8 mouse cellular contexts compared by ENCODE assay signal in the genomic region with DNA sequence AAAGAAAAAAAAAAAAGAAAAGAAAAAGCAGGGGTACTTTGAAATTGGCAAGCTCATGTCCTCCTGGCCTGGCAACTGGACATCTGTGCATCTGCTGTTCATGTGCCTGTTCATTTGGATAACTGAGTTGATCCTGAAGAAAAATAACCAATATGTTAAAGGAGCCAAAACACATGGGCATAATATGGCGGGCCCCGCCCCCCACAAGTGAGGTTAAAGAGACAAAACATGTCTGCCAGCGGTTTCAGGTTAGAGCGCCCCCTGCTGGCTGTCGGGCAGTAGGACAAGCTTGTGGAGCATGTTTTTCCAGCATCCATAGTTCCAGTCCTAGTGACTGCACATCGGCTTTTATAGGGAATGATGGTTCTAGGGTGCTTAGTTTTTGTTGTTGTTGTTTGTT. TPM values are rescaled to one million over a fixed set of nuclear protein-coding genes. Genes with fewer than 3 reads are reported as not detected.
DNase-seq lines count a peak whose midpoint lies in the region; ATAC-seq and TF ChIP-seq lines count a peak whose summit lies in the region.

No protein-coding gene starts in this region.

- no peak overlapping the region for H3K27ac ChIP-seq in hindbrain, embryonic 14.5 days
- no peak overlapping the region for H3K27ac ChIP-seq in hindbrain, embryonic 16.5 days (ENCODE audit: low read depth, low read length)
- H3K27ac ChIP-seq in ES-Bruce4 (ENCODE audit: insufficient read depth, low read length), result no peak overlapping the region
- 0 out of 2 replicates have a peak overlapping the region, but pooled peaks have one; percentile 29 for H3K27ac ChIP-seq in bone marrow macrophage, adult 2 months (ENCODE audit: insufficient read depth, low read depth, low read length)

- peak; percentile 92 for TF ChIP-seq CTCF in ES-Bruce4 (IDR thresholded peaks at IDR 0.05; ENCODE audit: low read depth, low read length)
- TF ChIP-seq CTCF in bone marrow macrophage, adult 2 months (IDR thresholded peaks at IDR 0.05; ENCODE audit: low read depth, low read length), result peak; percentile 98

- H3K4me1 ChIP-seq in hindbrain, embryonic 14.5 days (replicated peaks; ENCODE audit: control insufficient read depth, insufficient read depth, low read length), result peaks cover 12% of the 10 kb centered on the region
- peaks cover 13% of the 10 kb centered on the region for H3K4me1 ChIP-seq in hindbrain, embryonic 16.5 days (ENCODE audit: control insufficient read depth, insufficient read depth, low read depth, low read length)
- peaks cover 4% of the 10 kb centered on the region for H3K4me1 ChIP-seq in ES-Bruce4 (ENCODE audit: control insufficient read depth, insufficient read depth, low read length)
- H3K4me1 ChIP-seq in bone marrow macrophage, adult 2 months (ENCODE audit: control insufficient read depth, insufficient read depth, low read length), result peaks cover 15% of the 10 kb centered on the region

- peaks cover 42% of the 10 kb centered on the region for H3K36me3 ChIP-seq in hindbrain, embryonic 14.5 days (replicated peaks; ENCODE audit: control insufficient read depth, insufficient read depth)
- peaks cover 17% of the 10 kb centered on the region for H3K36me3 ChIP-seq in hindbrain, embryonic 16.5 days (ENCODE audit: control insufficient read depth, insufficient read depth, low read length)
- peaks cover 34% of the 10 kb centered on the region for H3K36me3 ChIP-seq in ES-Bruce4 (ENCODE audit: control insufficient read depth, insufficient read depth, low read length, poor library complexity, severe bottlenecking)

- TF ChIP-seq EP300 in ES-Bruce4 (IDR thresholded peaks at IDR 0.05; ENCODE audit: insufficient read depth, low read depth, low read length), result no peak

- no peak for TF ChIP-seq POLR2A in ES-Bruce4 (IDR thresholded peaks at IDR 0.05; ENCODE audit: insufficient read depth, low read length)
- TF ChIP-seq POLR2A in bone marrow macrophage, adult 2 months (IDR thresholded peaks at IDR 0.05; ENCODE audit: borderline replicate concordance, low read depth, low read length), result no peak

- H3K9me3 ChIP-seq in hindbrain, embryonic 14.5 days (ENCODE audit: control insufficient read depth, low read length), result no peaks in the 10 kb centered on the region
- H3K9me3 ChIP-seq in hindbrain, embryonic 16.5 days (ENCODE audit: control insufficient read depth, low read length), result no peaks in the 10 kb centered on the region
- H3K9me3 ChIP-seq in ES-Bruce4 (replicated peaks; ENCODE audit: control insufficient read depth, insufficient read depth, low read length, poor library complexity, severe bottlenecking), result no peaks in the 10 kb centered on the region

- WGBS in hindbrain, embryonic 14.5 days, result 22% methylated on average over 6 of the region's 6 CpGs
- 19% methylated on average over 6 of the region's 6 CpGs for WGBS in hindbrain, embryonic 16.5 days

- no peak overlapping the region for H3K4me2 ChIP-seq in hindbrain, embryonic 14.5 days (replicated peaks)
- no peak overlapping the region for H3K4me2 ChIP-seq in hindbrain, embryonic 16.5 days (ENCODE audit: low read length)

- H3K4me3 ChIP-seq in hindbrain, embryonic 14.5 days (replicated peaks; ENCODE audit: low read length), result no peak overlapping the region
- H3K4me3 ChIP-seq in hindbrain, embryonic 16.5 days (ENCODE audit: low read length), result no peak overlapping the region
- no peak overlapping the region for H3K4me3 ChIP-seq in ES-Bruce4 (ENCODE audit: low read depth, low read length)
- H3K4me3 ChIP-seq in bone marrow macrophage, adult 2 months (ENCODE audit: insufficient read depth, low read length), result no peak overlapping the region

- DNase-seq in hindbrain, embryonic 14.5 days (ENCODE audit: low spot score), result peak; percentile 55
- peak; percentile 74 for DNase-seq in forelimb bud, embryonic 11.5 days (ENCODE audit: low read depth, low spot score)
- peak; percentile 80 for DNase-seq in left cerebral cortex, postnatal 4 days
- peak; percentile 41 to 82 for DNase-seq in thymus, postnatal 10 days (ENCODE audit: low spot score in 2 of 2)

- intact Hi-C loops in left cerebral cortex, postnatal 4 days (cut with DNase I), result no loop called here

- ATAC-seq in hindbrain, embryonic 14.5 days (ENCODE audit: low FRiP score), result no peak
- no peak for ATAC-seq in hindbrain, embryonic 16.5 days
- peak; percentile 34; the same call in 1 of the 2 replicates for ATAC-seq in monocyte, adult 5-6 weeks (replicated peaks; ENCODE audit: insufficient number of reproducible peaks, low FRiP score, low TSS enrichment, poor library complexity, severe bottlenecking)

- no peaks in the 10 kb centered on the region for H3K27me3 ChIP-seq in hindbrain, embryonic 14.5 days (ENCODE audit: control insufficient read depth, insufficient read depth, low read length)
- no peaks in the 10 kb centered on the region for H3K27me3 ChIP-seq in hindbrain, embryonic 16.5 days (replicated peaks; ENCODE audit: control insufficient read depth, insufficient read depth, low read length)
- H3K27me3 ChIP-seq in ES-Bruce4 (ENCODE audit: control insufficient read depth, insufficient read depth, low read length, poor library complexity, severe bottlenecking), result no peaks in the 10 kb centered on the region

- H3K9ac ChIP-seq in hindbrain, embryonic 14.5 days, result no peak overlapping the region
- H3K9ac ChIP-seq in hindbrain, embryonic 16.5 days (ENCODE audit: low read depth, low read length), result no peak overlapping the region
- H3K9ac ChIP-seq in ES-Bruce4 (ENCODE audit: low read depth, poor library complexity, severe bottlenecking), result no peak overlapping the region

RNA-seq across cellular contexts. Expression of gene Taldo1, which starts 2.8 kb away (rescaled TPM):
- polyA plus RNA-seq in hindbrain, embryonic 14.5 days (2014; fragmentation: Nextera tagmentation; extraction: Ambion mirVana), result 271 and 278 TPM in 2 replicates
- polyA plus RNA-seq in hindbrain, embryonic 16.5 days (2015; fragmentation: Nextera tagmentation; extraction: Ambion mirVana), result 276 and 284 TPM in 2 replicates
- polyA plus RNA-seq in ES-Bruce4 (2011; ENCODE audit: insufficient read depth, insufficient read length, low read depth, missing spikeins), result 210 and 226 TPM in 2 replicates
- 422 and 438 TPM in 2 replicates for polyA plus RNA-seq in bone marrow macrophage, adult 2 months (2012; ENCODE audit: insufficient read depth, insufficient read length, missing spikeins)
- 100 to 1,000 TPM; 146 to 152 TPM for total RNA-seq in left cerebral cortex, postnatal 4 days (2021)
- total RNA-seq in monocyte, adult 5-6 weeks (2017), result 548 to 1,201 TPM (median 1,116 TPM) in 3 replicates

RNA-seq across cellular contexts. Expression of gene Gatd1, which starts 19.2 kb away (rescaled TPM):
- polyA plus RNA-seq in hindbrain, embryonic 14.5 days (2014; fragmentation: Nextera tagmentation; extraction: Ambion mirVana), result 36.9 and 43.4 TPM in 2 replicates
- 51.8 and 55.2 TPM in 2 replicates for polyA plus RNA-seq in hindbrain, embryonic 16.5 days (2015; fragmentation: Nextera tagmentation; extraction: Ambion mirVana)
- 36.7 and 45.4 TPM in 2 replicates for polyA plus RNA-seq in ES-Bruce4 (2011; ENCODE audit: insufficient read depth, insufficient read length, low read depth, missing spikeins)
- polyA plus RNA-seq in bone marrow macrophage, adult 2 months (2012; ENCODE audit: insufficient read depth, insufficient read length, missing spikeins), result 45.8 and 50.5 TPM in 2 replicates
- 10 to 100 TPM; 43.1 to 44.6 TPM for total RNA-seq in left cerebral cortex, postnatal 4 days (2021)
- 11.4 to 15.3 TPM (median 14.6 TPM) in 3 replicates for total RNA-seq in monocyte, adult 5-6 weeks (2017)

RNA-seq across cellular contexts. Expression of gene Cend1, which starts 34.5 kb away (rescaled TPM):
- polyA plus RNA-seq in hindbrain, embryonic 14.5 days (2014; fragmentation: Nextera tagmentation; extraction: Ambion mirVana), result 46.9 and 50.3 TPM in 2 replicates
- polyA plus RNA-seq in hindbrain, embryonic 16.5 days (2015; fragmentation: Nextera tagmentation; extraction: Ambion mirVana), result 226 and 245 TPM in 2 replicates
- 1.3 and 2.2 TPM in 2 replicates for polyA plus RNA-seq in ES-Bruce4 (2011; ENCODE audit: insufficient read depth, insufficient read length, low read depth, missing spikeins)
- not detected in 2 replicates for polyA plus RNA-seq in bone marrow macrophage, adult 2 months (2012; ENCODE audit: insufficient read depth, insufficient read length, missing spikeins)
- 100 to 1,000 TPM; 111 to 122 TPM for total RNA-seq in left cerebral cortex, postnatal 4 days (2021)
- total RNA-seq in monocyte, adult 5-6 weeks (2017), result not detected in 3 replicates

RNA-seq across cellular contexts. Expression of gene Slc25a22, which starts 42.9 kb away (rescaled TPM):
- 73.0 and 81.4 TPM in 2 replicates for polyA plus RNA-seq in hindbrain, embryonic 14.5 days (2014; fragmentation: Nextera tagmentation; extraction: Ambion mirVana)
- polyA plus RNA-seq in hindbrain, embryonic 16.5 days (2015; fragmentation: Nextera tagmentation; extraction: Ambion mirVana), result 96.3 and 104 TPM in 2 replicates
- 16.3 and 19.9 TPM in 2 replicates for polyA plus RNA-seq in ES-Bruce4 (2011; ENCODE audit: insufficient read depth, insufficient read length, low read depth, missing spikeins)
- polyA plus RNA-seq in bone marrow macrophage, adult 2 months (2012; ENCODE audit: insufficient read depth, insufficient read length, missing spikeins), result 21.4 and 24.8 TPM in 2 replicates
- total RNA-seq in left cerebral cortex, postnatal 4 days (2021), result 100 to 1,000 TPM; 196 to 217 TPM
- total RNA-seq in monocyte, adult 5-6 weeks (2017), result 6.2 to 14.8 TPM (median 7.4 TPM) in 3 replicates

RNA-seq across cellular contexts. Expression of gene Pidd1, which starts 49.1 kb away (rescaled TPM):
- 3.1 and 4.2 TPM in 2 replicates for polyA plus RNA-seq in hindbrain, embryonic 14.5 days (2014; fragmentation: Nextera tagmentation; extraction: Ambion mirVana)
- 2.8 and 4.5 TPM in 2 replicates for polyA plus RNA-seq in hindbrain, embryonic 16.5 days (2015; fragmentation: Nextera tagmentation; extraction: Ambion mirVana)
- 22.1 and 27.6 TPM in 2 replicates for polyA plus RNA-seq in ES-Bruce4 (2011; ENCODE audit: insufficient read depth, insufficient read length, low read depth, missing spikeins)
- polyA plus RNA-seq in bone marrow macrophage, adult 2 months (2012; ENCODE audit: insufficient read depth, insufficient read length, missing spikeins), result 4.0 and 5.6 TPM in 2 replicates
- 1 to 10 TPM; 5.5 to 6.6 TPM for total RNA-seq in left cerebral cortex, postnatal 4 days (2021)
- total RNA-seq in monocyte, adult 5-6 weeks (2017), result 4.5 to 5.9 TPM (median 4.8 TPM) in 3 replicates

Comparison
In these comparisons a context has a peak if more than half of its experiments do, and no peak if none do; other contexts are left out.
1. RNA of gene Cend1, which starts 34.5 kb away (polyA plus RNA-seq): 226 to 245 TPM in hindbrain, embryonic 16.5 days and 46.9 to 50.3 TPM in hindbrain, embryonic 14.5 days; 1.3 to 2.2 TPM in ES-Bruce4 and not detected in bone marrow macrophage, adult 2 months; every median in the first group is over 10 times any median in the second.
2. Peak in every context shown above with its lines, with median percentiles within 50 percentile points of each other: DNase-seq.